Mouse (Mus musculus) thymus, adult 2 months (tissue): ENCODE results near the gene Ccdc92b. TPM values are rescaled to one million over a fixed set of nuclear protein-coding genes. Genes with fewer than 3 reads are reported as not detected.

Experiments
- DNase-seq: peaks from one replicate; pipeline ENCODE4 v3.0.0; 2021
- H3K27ac ChIP-seq: fragments of 200-500 bp; 2 replicates; pipeline ENCODE4 v1.5.1; 2012; ENCODE audit warnings: low read length, control low read depth; ENCODE audit not compliant: control insufficient read depth, insufficient read depth
- H3K27me3 ChIP-seq: fragments of 200-500 bp; 2 replicates; pipeline ENCODE4 v1.6.1; 2012; ENCODE audit warnings: mild to moderate bottlenecking, low read length, moderate library complexity, mixed read lengths; ENCODE audit not compliant: control insufficient read depth, insufficient read depth
- H3K36me3 ChIP-seq: fragments of 200-500 bp; 2 replicates; pipeline ENCODE4 v1.6.1; 2012; ENCODE audit warnings: mild to moderate bottlenecking, low read length, moderate library complexity; ENCODE audit not compliant: control insufficient read depth, insufficient read depth
- H3K4me1 ChIP-seq: fragments of 200-500 bp; replicated peaks from 2 replicates; pipeline ENCODE4 v1.6.1; 2012; ENCODE audit warnings: low read length; ENCODE audit not compliant: control insufficient read depth, insufficient read depth
- H3K4me3 ChIP-seq: fragments of 200-500 bp; 2 replicates; pipeline ENCODE4 v1.5.1; 2012; ENCODE audit warnings: mild to moderate bottlenecking, low read length, control low read depth, moderate library complexity; ENCODE audit not compliant: control insufficient read depth, insufficient read depth
- CTCF ChIP-seq: fragments of 200-500 bp; IDR thresholded peaks from 2 replicates; pipeline ENCODE4 v1.5.1; 2012; ENCODE audit warnings: mild to moderate bottlenecking, control low read depth, low read length, moderate library complexity, borderline replicate concordance; ENCODE audit not compliant: control insufficient read depth, poor library complexity, insufficient read depth; ENCODE audit errors: extremely low read depth
- POLR2A ChIP-seq: fragments of 200-500 bp; IDR thresholded peaks from 2 replicates; pipeline ENCODE4 v1.6.1; 2012; ENCODE audit warnings: mild to moderate bottlenecking, low read length, control low read depth, moderate library complexity; ENCODE audit not compliant: control insufficient read depth, poor library complexity, insufficient read depth; ENCODE audit errors: extremely low read depth
- WGBS: fragments of 180-500 bp; shearing (Covaris S2); methylation state at CpG from one replicate; pipeline ENCODE4 v1.1.7; 2018; 5-methylcytosine and 5-hydroxymethylcytosine counted together
- polyA plus RNA-seq: library from polyadenylated mRNA; depleted of rRNA; stranded (reverse); fragments of >200 nt; gene quantifications from 2 replicates; pipeline ENCODE4 v1.2.3, GENCODE M21; 2012

Ccdc92b gene
- polyA plus RNA-seq, 1 experiment: 0.22 TPM

- H3K36me3 ChIP-seq: no peaks in the 10 kb centered on the region
- WGBS: 5% methylated on average over 50 of the region's 50 CpGs
- no peaks in the 10 kb centered on the region for H3K4me1 ChIP-seq
- peaks cover 16% of the 10 kb centered on the region for H3K27me3 ChIP-seq
- H3K4me3 ChIP-seq: no peak within 1 kb of the TSS
- TF ChIP-seq POLR2A (no peak), CTCF (no peak)
- DNase-seq: no peak
- H3K27ac ChIP-seq: no peak within 1 kb of the TSS
These were observed 8.7 kb upstream of the Ccdc92b start, which contains the start of gene Rap1gap2 for GRCm38 (mm10) chr11:74610545-74611176. Gene Rap1gap2 (minus strand): TSS chr11:74610915.

GRCm38 (mm10) chr11:74611437-74611836, 8.0 kb upstream of the Ccdc92b start:
- DNase-seq: no peak
- Histone ChIP-seq H3K27me3 (peaks cover 16% of the 10 kb centered on the region), H3K27ac (no peak overlapping the region), H3K4me1 (no peaks in the 10 kb centered on the region), H3K4me3 (no peak overlapping the region), H3K36me3 (no peaks in the 10 kb centered on the region)
- WGBS: 28% methylated on average over 7 of the region's 7 CpGs
- no peak for TF ChIP-seq CTCF
- TF ChIP-seq POLR2A: no peak

- no peak for DNase-seq
- no peak overlapping the region for H3K27ac ChIP-seq
- no peaks in the 10 kb centered on the region for H3K36me3 ChIP-seq
- H3K4me3 ChIP-seq: no peak overlapping the region
- no peaks in the 10 kb centered on the region for H3K4me1 ChIP-seq
- peaks cover 16% of the 10 kb centered on the region for H3K27me3 ChIP-seq
- 73% methylated on average over 4 of the region's 4 CpGs for WGBS
- TF ChIP-seq POLR2A (no peak), CTCF (no peak)
These were observed 6.0 kb upstream of the Ccdc92b start for GRCm38 (mm10) chr11:74613428-74613827.

GRCm38 (mm10) chr11:74615571-74615970, 3.8 kb upstream of the Ccdc92b start:
- TF ChIP-seq CTCF (no peak), POLR2A (no peak)
- 45% methylated on average over 5 of the region's 5 CpGs for WGBS

GRCm38 (mm10) chr11:74619956-74620300, 523 bp downstream of the Ccdc92b start:
- Histone ChIP-seq H3K36me3 (no peaks in the 10 kb centered on the region), H3K27ac (no peak overlapping the region), H3K27me3 (no peaks in the 10 kb centered on the region; the same call in 1 of the 2 replicates), H3K4me1 (no peaks in the 10 kb centered on the region), H3K4me3 (no peak overlapping the region)
- TF ChIP-seq POLR2A (no peak), CTCF (no peak)
- 7% methylated on average over 16 of the region's 16 CpGs for WGBS
- DNase-seq: no peak

More at GRCm38 (mm10) chr11:74615571-74615970, 3.8 kb upstream of the Ccdc92b start:
- Histone ChIP-seq H3K4me3 (no peak overlapping the region), H3K27ac (no peak overlapping the region), H3K4me1 (no peaks in the 10 kb centered on the region), H3K27me3 (peaks cover 9% of the 10 kb centered on the region), H3K36me3 (no peaks in the 10 kb centered on the region)
- no peak for DNase-seq

- no peaks in the 10 kb centered on the region; the same call in 1 of the 2 replicates for H3K27me3 ChIP-seq
- TF ChIP-seq POLR2A (no peak), CTCF (no peak)
- H3K4me3 ChIP-seq: no peak overlapping the region
- DNase-seq: no peak
- 48% methylated on average over 8 of the region's 8 CpGs for WGBS
- H3K36me3 ChIP-seq: no peaks in the 10 kb centered on the region
- H3K27ac ChIP-seq: no peak overlapping the region
- no peaks in the 10 kb centered on the region for H3K4me1 ChIP-seq
These were observed 2.7 kb downstream of the Ccdc92b start for GRCm38 (mm10) chr11:74621974-74622669.
